Mouse (Mus musculus): ENCODE measurements around the gene Zfp408. TPM values are rescaled to one million over a fixed set of nuclear protein-coding genes. Genes with fewer than 3 reads are reported as not detected.
A peak's percentile ranks its signal among the peaks of the same experiment; 100 is the strongest.

Zfp408 gene
- polyA plus RNA-seq (2016; fragmentation: Nextera tagmentation; extraction: Ambion mirVana), result 5.0 and 5.9 TPM in 2 replicates

- H3K27ac ChIP-seq, result peak within 1 kb of the TSS; percentile 88
- peak within 1 kb of the TSS; percentile 86 for H3K9ac ChIP-seq
- ATAC-seq, result peak; percentile 91
- peaks cover 65% of the 10 kb centered on the region for H3K36me3 ChIP-seq
- H3K4me1 ChIP-seq, result peaks cover 42% of the 10 kb centered on the region
- no peaks in the 10 kb centered on the region for H3K9me3 ChIP-seq (replicated peaks)
- WGBS (ENCODE audit: insufficient replicate concordance), result under 1% methylated on average over 44 of the region's 44 CpGs
- peak within 1 kb of the TSS; percentile 94 for H3K4me2 ChIP-seq
- no peaks in the 10 kb centered on the region for H3K27me3 ChIP-seq (replicated peaks)
- peak within 1 kb of the TSS; percentile 81 for H3K4me3 ChIP-seq
Observed at GRCm38 (mm10) chr2:91649553-91650359, at the start of gene Zfp408, which contains the start of gene Arhgap1. Zfp408 (minus strand) TSS chr2:91649791. Arhgap1 (plus strand) TSS chr2:91649860.

GRCm38 (mm10) chr2:91699225-91699624, 49.6 kb upstream of the Zfp408 start:
- H3K9me3 ChIP-seq (replicated peaks), result no peaks in the 10 kb centered on the region
- H3K36me3 ChIP-seq, result peaks cover 10% of the 10 kb centered on the region
- ATAC-seq, result no peak
- H3K27me3 ChIP-seq (replicated peaks), result no peaks in the 10 kb centered on the region
- no peak overlapping the region for H3K9ac ChIP-seq
- no peaks in the 10 kb centered on the region for H3K4me1 ChIP-seq
- WGBS (ENCODE audit: insufficient replicate concordance), result 66% methylated on average over 1 of the region's 1 CpGs
- no peak overlapping the region for H3K27ac ChIP-seq
- no peak overlapping the region for H3K4me3 ChIP-seq
- H3K4me2 ChIP-seq, result no peak overlapping the region

GRCm38 (mm10) chr2:91696225-91696590, 46.6 kb upstream of the Zfp408 start:
- Histone ChIP-seq H3K4me1 (no peaks in the 10 kb centered on the region), H3K27me3 (replicated peaks) (no peaks in the 10 kb centered on the region), H3K27ac (no peak overlapping the region), H3K4me3 (no peak overlapping the region), H3K9me3 (replicated peaks) (no peaks in the 10 kb centered on the region), H3K36me3 (peaks cover 30% of the 10 kb centered on the region), H3K9ac (no peak overlapping the region), H3K4me2 (no peak overlapping the region)
- WGBS (ENCODE audit: insufficient replicate concordance), result 61% methylated on average over 1 of the region's 1 CpGs
- no peak for ATAC-seq

- H3K4me1 ChIP-seq, result no peaks in the 10 kb centered on the region
- H3K9ac ChIP-seq, result no peak overlapping the region
- WGBS (ENCODE audit: insufficient replicate concordance), result 81% methylated on average over 10 of the region's 10 CpGs
- H3K27ac ChIP-seq, result no peak overlapping the region
- H3K9me3 ChIP-seq (replicated peaks), result no peaks in the 10 kb centered on the region
- no peaks in the 10 kb centered on the region for H3K27me3 ChIP-seq (replicated peaks)
- no peak for ATAC-seq
- peaks cover 31% of the 10 kb centered on the region for H3K36me3 ChIP-seq
- no peak overlapping the region for H3K4me2 ChIP-seq
- no peak overlapping the region for H3K4me3 ChIP-seq
Observed at GRCm38 (mm10) chr2:91695436-91696224, 46.0 kb upstream of the Zfp408 start.

GRCm38 (mm10) chr2:91689452-91689851, 39.9 kb upstream of the Zfp408 start:
- H3K4me3 ChIP-seq, result no peak overlapping the region
- H3K27ac ChIP-seq, result no peak overlapping the region
- 84% methylated on average over 7 of the region's 7 CpGs for WGBS (ENCODE audit: insufficient replicate concordance)
- peaks cover 69% of the 10 kb centered on the region for H3K36me3 ChIP-seq
- no peak overlapping the region for H3K4me2 ChIP-seq
- H3K9ac ChIP-seq, result no peak overlapping the region
- no peaks in the 10 kb centered on the region for H3K27me3 ChIP-seq (replicated peaks)
- H3K4me1 ChIP-seq, result no peaks in the 10 kb centered on the region
- no peaks in the 10 kb centered on the region for H3K9me3 ChIP-seq (replicated peaks)
- ATAC-seq, result no peak

- no peak overlapping the region for H3K9ac ChIP-seq
- H3K4me2 ChIP-seq, result no peak overlapping the region
- no peaks in the 10 kb centered on the region for H3K4me1 ChIP-seq
- H3K4me3 ChIP-seq, result no peak overlapping the region
- H3K9me3 ChIP-seq (replicated peaks), result no peaks in the 10 kb centered on the region
- no peak overlapping the region for H3K27ac ChIP-seq
- ATAC-seq, result no peak
- no peaks in the 10 kb centered on the region for H3K27me3 ChIP-seq (replicated peaks)
- WGBS (ENCODE audit: insufficient replicate concordance), result 73% methylated on average over 8 of the region's 8 CpGs
- peaks cover 78% of the 10 kb centered on the region for H3K36me3 ChIP-seq
Observed at GRCm38 (mm10) chr2:91683919-91684318, 34.3 kb upstream of the Zfp408 start.

GRCm38 (mm10) chr2:91682850-91683249, 33.3 kb upstream of the Zfp408 start:
- Histone ChIP-seq H3K4me1 (no peaks in the 10 kb centered on the region), H3K4me3 (no peak overlapping the region), H3K9ac (no peak overlapping the region), H3K36me3 (peaks cover 80% of the 10 kb centered on the region), H3K9me3 (replicated peaks) (no peaks in the 10 kb centered on the region), H3K4me2 (no peak overlapping the region), H3K27me3 (replicated peaks) (no peaks in the 10 kb centered on the region), H3K27ac (no peak overlapping the region)
- 38% methylated on average over 4 of the region's 4 CpGs for WGBS (ENCODE audit: insufficient replicate concordance)
- ATAC-seq, result peak; percentile 51

- Histone ChIP-seq H3K4me3 (no peak overlapping the region), H3K36me3 (peaks cover 93% of the 10 kb centered on the region), H3K9ac (no peak overlapping the region), H3K27me3 (replicated peaks) (no peaks in the 10 kb centered on the region), H3K4me1 (no peaks in the 10 kb centered on the region), H3K4me2 (no peak overlapping the region), H3K27ac (no peak overlapping the region), H3K9me3 (replicated peaks) (no peaks in the 10 kb centered on the region)
- no peak for ATAC-seq
Observed at GRCm38 (mm10) chr2:91676961-91677360, 27.4 kb upstream of the Zfp408 start.

- Histone ChIP-seq H3K27me3 (replicated peaks) (no peaks in the 10 kb centered on the region), H3K36me3 (peaks cover 93% of the 10 kb centered on the region), H3K4me1 (no peaks in the 10 kb centered on the region), H3K4me2 (no peak overlapping the region), H3K4me3 (no peak overlapping the region), H3K9me3 (replicated peaks) (no peaks in the 10 kb centered on the region), H3K9ac (no peak overlapping the region), H3K27ac (no peak overlapping the region)
- 57% methylated on average over 2 of the region's 2 CpGs for WGBS (ENCODE audit: insufficient replicate concordance)
- no peak for ATAC-seq
Observed at GRCm38 (mm10) chr2:91676420-91676819, 26.8 kb upstream of the Zfp408 start.

GRCm38 (mm10) chr2:91674895-91675294, 25.3 kb upstream of the Zfp408 start:
- no peaks in the 10 kb centered on the region for H3K4me1 ChIP-seq

GRCm38 (mm10) chr2:91673587-91673986, 24.0 kb upstream of the Zfp408 start:
- Histone ChIP-seq H3K27me3 (replicated peaks) (no peaks in the 10 kb centered on the region), H3K4me3 (no peak overlapping the region), H3K9ac (no peak overlapping the region), H3K9me3 (replicated peaks) (no peaks in the 10 kb centered on the region), H3K4me1 (no peaks in the 10 kb centered on the region), H3K27ac (no peak overlapping the region), H3K36me3 (peaks cover 93% of the 10 kb centered on the region), H3K4me2 (no peak overlapping the region)
- ATAC-seq, result no peak
- 86% methylated on average over 2 of the region's 2 CpGs for WGBS (ENCODE audit: insufficient replicate concordance)

More at GRCm38 (mm10) chr2:91674895-91675294, 25.3 kb upstream of the Zfp408 start:
- WGBS (ENCODE audit: insufficient replicate concordance), result 90% methylated on average over 5 of the region's 5 CpGs
- no peak overlapping the region for H3K9ac ChIP-seq
- H3K27me3 ChIP-seq (replicated peaks), result no peaks in the 10 kb centered on the region
- ATAC-seq, result no peak
- H3K4me2 ChIP-seq, result no peak overlapping the region
- peaks cover 93% of the 10 kb centered on the region for H3K36me3 ChIP-seq
- no peaks in the 10 kb centered on the region for H3K9me3 ChIP-seq (replicated peaks)
- H3K27ac ChIP-seq, result no peak overlapping the region
- H3K4me3 ChIP-seq, result no peak overlapping the region

GRCm38 (mm10) chr2:91670038-91670437, 20.4 kb upstream of the Zfp408 start:
- Histone ChIP-seq H3K27me3 (replicated peaks) (no peaks in the 10 kb centered on the region), H3K9ac (no peak overlapping the region), H3K27ac (no peak overlapping the region), H3K9me3 (replicated peaks) (no peaks in the 10 kb centered on the region), H3K4me3 (no peak overlapping the region), H3K4me1 (no peaks in the 10 kb centered on the region), H3K4me2 (no peak overlapping the region), H3K36me3 (peaks cover 88% of the 10 kb centered on the region)
- 74% methylated on average over 6 of the region's 6 CpGs for WGBS (ENCODE audit: insufficient replicate concordance)
- no peak for ATAC-seq
